Mouse (Mus musculus): ENCODE results near the gene Prkn.

DNA sequence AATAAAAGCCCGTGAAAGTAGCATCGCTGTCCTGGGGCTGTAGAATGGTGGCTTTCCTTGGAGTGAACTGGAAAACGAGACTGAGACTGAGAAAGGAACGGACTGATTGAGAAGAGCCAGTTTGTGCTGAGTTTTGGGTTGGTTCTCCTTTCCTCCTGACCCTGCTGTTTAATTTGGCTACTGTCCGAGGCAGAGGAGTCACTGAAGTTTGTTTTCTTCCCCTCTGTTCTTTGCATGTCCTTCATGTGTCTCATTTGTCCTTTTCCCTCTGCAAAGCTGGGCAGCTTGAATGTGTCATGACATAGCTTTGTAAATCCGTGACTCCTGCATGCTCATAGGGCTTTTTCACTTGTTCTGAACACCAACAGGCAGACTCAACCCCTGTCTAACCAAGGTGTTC, 249.2 kb downstream of the Prkn start:
- TF ChIP-seq CTCF (IDR thresholded peaks at IDR 0.05; ENCODE audit: low read depth, low read length) (no peak), POLR2A (IDR thresholded peaks at IDR 0.05; ENCODE audit: extremely low read depth, insufficient read depth, low read length) (no peak)

All from liver, adult 2 months (tissue).